Mouse (Mus musculus) MEL (cell line): Measurements from ENCODE around the gene Tmem238l. TPM values are rescaled to one million over a fixed set of nuclear protein-coding genes. Genes with fewer than 3 reads are reported as not detected.

Experiments used
- DNase-seq: peaks from one replicate; pipeline ENCODE4 v3.0.0; 2011; ENCODE audit warnings: low read depth, low spot score
- H3K27ac ChIP-seq: 2 replicates; pipeline ENCODE4 v1.5.1; 2012; ENCODE audit warnings: low read depth, mild to moderate bottlenecking, control low read depth, low read length, moderate library complexity; ENCODE audit not compliant: control insufficient read depth
- H3K27me3 ChIP-seq, 2 experiments: fragments of 150-350 bp in 1 of 2; sonication (generic) in 1 of 2; 2 replicates each; pipeline ENCODE4 v1.6.1; 2012; ENCODE audit warnings: low read length in 2 of 2, mild to moderate bottlenecking in 2 of 2, improper control_type of control experiment in 1 of 2, moderate library complexity in 1 of 2; ENCODE audit not compliant: insufficient read depth in 2 of 2, control insufficient read depth in 1 of 2
- H3K36me3 ChIP-seq, 2 experiments: 2 replicates each; pipeline ENCODE4 v1.6.1; 2012 to 2014; ENCODE audit warnings: low read length in 2 of 2, improper control_type of control experiment in 1 of 2, inconsistent platforms in 1 of 2, mild to moderate bottlenecking in 1 of 2; ENCODE audit not compliant: insufficient read depth in 2 of 2, control insufficient read depth in 1 of 2
- H3K4me1 ChIP-seq, 2 experiments: fragments of 150-350 bp in 1 of 2; sonication (generic) in 1 of 2; 2 replicates each; pipeline ENCODE4 v1.6.1; 2012; ENCODE audit warnings: low read length in 2 of 2, improper control_type of control experiment in 1 of 2, mild to moderate bottlenecking in 1 of 2; ENCODE audit not compliant: insufficient read depth in 2 of 2, control insufficient read depth in 1 of 2
- H3K4me3 ChIP-seq, 2 experiments: fragments of 150-350 bp in 1 of 2; sonication (generic) in 1 of 2; 2 replicates each; pipeline ENCODE4 v1.5.1; 2012; ENCODE audit warnings: low read depth in 2 of 2, low read length in 2 of 2, mild to moderate bottlenecking in 2 of 2, moderate library complexity in 2 of 2, control low read depth in 1 of 2, improper control_type of control experiment in 1 of 2; ENCODE audit not compliant: control insufficient read depth in 1 of 2, insufficient read depth in 1 of 2
- H3K79me2 ChIP-seq: 2 replicates; pipeline ENCODE4 v1.6.1; 2012; ENCODE audit warnings: mild to moderate bottlenecking, low read length, moderate library complexity; ENCODE audit not compliant: control insufficient read depth, poor library complexity, insufficient read depth
- H3K9ac ChIP-seq: 2 replicates; pipeline ENCODE4 v1.6.1; 2012; ENCODE audit warnings: low read depth, mild to moderate bottlenecking, control low read depth, low read length, moderate library complexity; ENCODE audit not compliant: control insufficient read depth, poor library complexity, severe bottlenecking
- H3K9me3 ChIP-seq: fragments of 150-350 bp; sonication (generic); replicated peaks from 2 replicates; pipeline ENCODE4 v1.6.1; 2012; ENCODE audit warnings: mild to moderate bottlenecking, low read length, improper control_type of control experiment, moderate library complexity; ENCODE audit not compliant: insufficient read depth
- CHD2 ChIP-seq: IDR thresholded peaks from 2 replicates; pipeline ENCODE4 v1.6.1; 2011; ENCODE audit warnings: low read length, improper control_type of control experiment
- CTCF ChIP-seq, 3 experiments: IDR thresholded peaks in 2 of 3; conservative IDR thresholded peaks in 1 of 3; 2 replicates each; pipeline ENCODE4 v1.5.1; 2011 to 2012; ENCODE audit warnings: low read length in 3 of 3, low read depth in 2 of 3, mild to moderate bottlenecking in 2 of 3, improper control_type of control experiment in 1 of 3, inconsistent platforms in 1 of 3, mixed read lengths in 1 of 3, moderate library complexity in 1 of 3; ENCODE audit not compliant: control insufficient read depth in 1 of 3, insufficient read depth in 1 of 3, poor library complexity in 1 of 3, severe bottlenecking in 1 of 3
- E2F4 ChIP-seq: IDR thresholded peaks from 2 replicates; pipeline ENCODE4 v1.6.1; 2011; ENCODE audit warnings: low read depth, low read length, improper control_type of control experiment, borderline replicate concordance
- ELF1 ChIP-seq: IDR thresholded peaks from 2 replicates; pipeline ENCODE4 v1.6.1; 2014; ENCODE audit warnings: low read depth, mild to moderate bottlenecking, inconsistent platforms, low read length, improper control_type of control experiment, moderate library complexity
- ETS1 ChIP-seq: IDR thresholded peaks from 2 replicates; pipeline ENCODE4 v1.6.1; 2012; ENCODE audit warnings: low read depth, mild to moderate bottlenecking, inconsistent platforms, low read length, improper control_type of control experiment, moderate library complexity
- GABPA ChIP-seq: IDR thresholded peaks from 2 replicates; pipeline ENCODE4 v1.6.1; 2012; ENCODE audit warnings: low read depth, mild to moderate bottlenecking, inconsistent platforms, low read length, improper control_type of control experiment, moderate library complexity
- HCFC1 ChIP-seq: IDR thresholded peaks from 2 replicates; pipeline ENCODE4 v1.6.1; 2012; ENCODE audit warnings: low read depth, mild to moderate bottlenecking, inconsistent platforms, low read length, improper control_type of control experiment, moderate library complexity
- JUND ChIP-seq: IDR thresholded peaks from 2 replicates; pipeline ENCODE4 v1.6.1; 2011; ENCODE audit warnings: low read depth, mild to moderate bottlenecking, improper control_type of control experiment, low read length
- KAT2A ChIP-seq: conservative IDR thresholded peaks from 2 replicates; pipeline ENCODE4 v1.6.1; 2012; ENCODE audit warnings: low read depth, low read length, improper control_type of control experiment, inconsistent platforms
- MEF2A ChIP-seq: IDR thresholded peaks from 2 replicates; pipeline ENCODE4 v1.6.1; 2014; ENCODE audit warnings: low read depth, mild to moderate bottlenecking, inconsistent platforms, low read length, improper control_type of control experiment; ENCODE audit not compliant: poor library complexity, insufficient replicate concordance, severe bottlenecking; ENCODE audit errors: extremely low read depth
- NELFE ChIP-seq: IDR thresholded peaks from 2 replicates; pipeline ENCODE4 v1.6.1; 2011; ENCODE audit warnings: low read depth, low read length, improper control_type of control experiment
- NRF1 ChIP-seq: IDR thresholded peaks from 2 replicates; pipeline ENCODE4 v1.6.1; 2014; ENCODE audit warnings: low read depth, mild to moderate bottlenecking, inconsistent platforms, low read length, improper control_type of control experiment, moderate library complexity; ENCODE audit not compliant: poor library complexity, insufficient read depth, severe bottlenecking
- POLR2A ChIP-seq, 2 experiments: IDR thresholded peaks; 2 replicates each; pipeline ENCODE4 v1.6.1; 2011 to 2012; ENCODE audit warnings: low read length in 2 of 2, mild to moderate bottlenecking in 2 of 2, control low read depth in 1 of 2, improper control_type of control experiment in 1 of 2, low read depth in 1 of 2, moderate library complexity in 1 of 2; ENCODE audit not compliant: control insufficient read depth in 1 of 2, insufficient read depth in 1 of 2, poor library complexity in 1 of 2
- POLR2AphosphoS2 ChIP-seq: IDR thresholded peaks from 2 replicates; pipeline ENCODE4 v1.6.1; 2011; ENCODE audit warnings: low read length, improper control_type of control experiment
- RAD21 ChIP-seq: IDR thresholded peaks from 2 replicates; pipeline ENCODE4 v1.6.1; 2011; ENCODE audit warnings: mild to moderate bottlenecking, low read depth, low read length, improper control_type of control experiment
- RCOR1 ChIP-seq: IDR thresholded peaks from 2 replicates; pipeline ENCODE4 v1.6.1; 2012; ENCODE audit warnings: low read depth, mild to moderate bottlenecking, inconsistent platforms, low read length, improper control_type of control experiment
- SIN3A ChIP-seq: IDR thresholded peaks from 2 replicates; pipeline ENCODE4 v1.6.1; 2012; ENCODE audit warnings: low read length, improper control_type of control experiment, inconsistent platforms
- TAL1 ChIP-seq: IDR thresholded peaks from 2 replicates; pipeline ENCODE4 v1.6.1; 2012; ENCODE audit warnings: mild to moderate bottlenecking, inconsistent platforms, low read length, moderate library complexity, mixed read lengths
- TCF12 ChIP-seq: IDR thresholded peaks from 2 replicates; pipeline ENCODE4 v1.6.1; 2014; ENCODE audit warnings: low read depth, mild to moderate bottlenecking, inconsistent platforms, low read length, improper control_type of control experiment, moderate library complexity
- UBTF ChIP-seq: IDR thresholded peaks from 2 replicates; pipeline ENCODE4 v1.6.1; 2012; ENCODE audit warnings: low read depth, mild to moderate bottlenecking, inconsistent platforms, low read length, improper control_type of control experiment, moderate library complexity, borderline replicate concordance; ENCODE audit not compliant: insufficient read depth
- USF1 ChIP-seq: IDR thresholded peaks from 2 replicates; pipeline ENCODE4 v1.6.1; 2014; ENCODE audit warnings: low read depth, mild to moderate bottlenecking, inconsistent platforms, low read length, improper control_type of control experiment, moderate library complexity
- ZMIZ1 ChIP-seq: IDR thresholded peaks from 2 replicates; pipeline ENCODE4 v1.6.1; 2012; ENCODE audit warnings: low read depth, mild to moderate bottlenecking, inconsistent platforms, low read length, improper control_type of control experiment, moderate library complexity
- polyA plus RNA-seq, 2 experiments: library from polyadenylated mRNA; stranded (reverse) in 1 of 2; unstranded in 1 of 2; fragments of >175 nt in 1 of 2; fragments of >200 nt in 1 of 2; gene quantifications; 2 replicates each; pipeline versions ENCODE4 v1.2.1 to v1.2.4; 2012; ENCODE audit warnings: low replicate concordance in 2 of 2, low read depth in 1 of 2; ENCODE audit not compliant: insufficient read length in 2 of 2, insufficient read depth in 1 of 2, missing spikeins in 1 of 2
- total RNA-seq: library from RNA; depleted of rRNA; stranded (reverse); fragments of 300-350 nt; gene quantifications from 2 replicates; pipeline ENCODE4 v1.2.3, GENCODE M21; 2012

Tmem238l gene
- total and polyA plus RNA-seq, 3 experiments, result not detected

DNA sequence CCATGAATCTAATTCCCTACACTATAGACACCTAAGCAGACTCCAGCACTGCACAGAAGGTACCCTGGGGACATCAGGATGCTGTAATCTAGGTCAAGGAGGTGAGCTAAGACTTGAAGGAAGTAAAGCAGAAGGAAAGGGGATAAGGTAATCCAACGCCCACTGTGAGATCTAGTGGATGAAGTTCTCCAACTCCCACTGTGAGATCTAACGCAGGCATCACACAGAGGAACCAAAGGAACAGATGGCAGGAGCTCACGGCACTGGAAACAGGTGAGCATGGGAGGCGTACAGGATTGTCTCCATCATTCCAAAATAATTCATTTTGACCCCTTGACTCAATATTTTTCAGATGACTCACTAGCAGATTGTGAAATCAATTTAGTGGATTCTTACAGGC lies 40.0 kb downstream of the Tmem238l start:
- Histone ChIP-seq H3K4me3 (no peak overlapping the region), H3K9me3 (no peaks in the 10 kb centered on the region), H3K4me1 (no peaks in the 10 kb centered on the region), H3K79me2 (no peaks in the 10 kb centered on the region), H3K27me3 (no peaks in the 10 kb centered on the region), H3K36me3 (no peaks in the 10 kb centered on the region), H3K27ac (no peak overlapping the region), H3K9ac (no peak overlapping the region)
- DNase-seq, result no peak
- TF ChIP-seq ETS1 (no peak), TCF12 (no peak), ZMIZ1 (no peak), CTCF (IDR thresholded peaks at IDR 0.05 in 2 of 3, conservative IDR thresholded peaks at IDR 0.05 in 1 of 3; ENCODE audit: control insufficient read depth in 1 of 3, insufficient read depth in 1 of 3, low read depth in 2 of 3, low read length in 3 of 3, poor library complexity in 1 of 3, severe bottlenecking in 1 of 3) (no peak), JUND (no peak), TAL1 (no peak), CHD2 (no peak), NRF1 (no peak), MEF2A (no peak), USF1 (no peak), UBTF (no peak), POLR2A (IDR thresholded peaks at IDR 0.05; ENCODE audit: control insufficient read depth in 1 of 2, insufficient read depth in 1 of 2, low read depth in 1 of 2, low read length in 2 of 2, poor library complexity in 1 of 2) (no peak), E2F4 (no peak), GABPA (no peak), SIN3A (no peak), RCOR1 (no peak), RAD21 (no peak)

DNA sequence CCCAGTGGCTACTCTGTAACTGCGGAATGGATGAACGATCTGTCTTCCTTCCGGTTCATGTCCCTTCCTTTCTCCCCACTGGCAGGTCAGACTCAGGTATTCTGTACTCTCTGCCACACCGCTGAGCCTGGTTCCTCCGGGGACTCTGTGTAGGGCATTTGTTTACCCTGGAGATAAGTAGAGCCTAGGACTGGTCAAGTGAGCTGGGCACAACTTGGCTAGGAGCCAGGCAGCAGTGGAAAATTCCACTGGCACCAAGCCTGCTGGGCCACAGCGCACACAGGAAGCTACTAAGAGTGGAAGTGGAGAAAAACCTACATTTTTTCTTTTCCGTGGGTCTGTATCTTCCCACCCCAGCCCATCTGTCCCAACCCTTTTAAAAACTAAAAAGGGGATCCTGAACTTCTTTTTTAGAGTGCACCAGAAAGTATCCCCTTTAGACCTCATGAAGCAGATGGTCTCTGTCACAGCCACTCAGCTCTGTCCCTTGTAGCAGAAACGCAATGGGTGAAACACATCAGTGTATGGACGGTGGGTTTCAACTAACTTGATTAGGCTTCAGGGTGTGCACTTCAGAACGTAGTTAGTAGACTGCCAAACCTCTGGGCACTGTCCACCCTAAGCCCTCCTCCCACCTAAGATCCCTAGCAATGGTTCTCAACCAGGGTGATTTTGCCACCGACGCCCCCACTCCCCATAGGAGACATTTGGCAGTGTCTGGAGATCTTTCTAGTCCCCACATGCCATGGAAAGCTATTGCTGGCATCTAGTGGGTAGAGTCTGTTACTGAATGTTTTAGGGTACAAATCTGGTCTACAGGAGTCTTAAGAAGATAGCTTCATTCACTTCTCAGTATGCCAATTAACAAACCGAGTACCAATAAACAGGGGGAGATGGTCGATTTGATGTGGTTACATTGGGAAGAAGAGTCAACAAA lies 42.3 kb downstream of the Tmem238l start:
- DNase-seq, result no peak
- Histone ChIP-seq H3K27ac (no peak overlapping the region), H3K9me3 (no peaks in the 10 kb centered on the region), H3K4me1 (no peaks in the 10 kb centered on the region; a peak in 1 of 4 replicates), H3K9ac (no peak overlapping the region), H3K4me3 (no peak overlapping the region), H3K36me3 (peaks cover 0 to 4% of the 10 kb centered on the region in 2 experiments; a peak in 1 of 4 replicates), H3K27me3 (no peaks in the 10 kb centered on the region), H3K79me2 (no peaks in the 10 kb centered on the region)
- TF ChIP-seq HCFC1, result no peak
- no peak for TF ChIP-seq JUND
- TF ChIP-seq ZMIZ1, result no peak
- no peak for TF ChIP-seq ELF1
- TF ChIP-seq UBTF, result no peak
- no peak for TF ChIP-seq NELFE
- no peak for TF ChIP-seq POLR2AphosphoS2
- no peak for TF ChIP-seq NRF1
- TF ChIP-seq KAT2A, result no peak
